Mouse (Mus musculus) lung, postnatal 14 days (tissue): Measurements from ENCODE around the gene Atp2b2.

Experiments
- DNase-seq: peaks from one replicate; pipeline ENCODE4 v3.0.0; 2021

Gene Atp2b2

GRCm38 (mm10) chr6:113852318-113852717 lies 190.1 kb downstream of the Atp2b2 start:
- DNase-seq, result peak; percentile 62

GRCm38 (mm10) chr6:113849819-113850218 lies 192.6 kb downstream of the Atp2b2 start:
- no peak for DNase-seq

- no peak for DNase-seq
These were observed 193.8 kb downstream of the Atp2b2 start for GRCm38 (mm10) chr6:113848655-113849054.

GRCm38 (mm10) chr6:113847092-113847491 lies 195.3 kb downstream of the Atp2b2 start:
- DNase-seq, result no peak

DNA sequence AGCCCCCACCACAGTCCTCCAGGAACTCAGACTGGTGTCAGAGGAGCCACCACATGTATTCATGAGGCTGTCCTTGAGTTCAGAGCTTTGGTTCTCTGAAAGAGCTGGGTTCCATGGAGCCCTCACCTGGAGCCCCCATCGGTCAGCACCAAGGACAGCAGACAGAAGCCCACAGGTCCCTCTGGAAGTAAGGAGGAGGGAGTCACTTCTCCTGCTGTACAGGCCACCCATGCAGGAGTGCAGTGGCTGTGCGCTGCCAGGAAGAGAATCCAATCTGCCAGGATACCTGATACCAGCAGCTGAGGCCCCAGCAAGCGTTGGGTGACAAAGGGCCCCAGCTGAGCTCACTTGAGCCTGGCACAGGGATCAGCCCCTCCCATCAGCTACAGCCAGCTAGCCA lies 199.2 kb downstream of the Atp2b2 start:
- peak; percentile 2 for DNase-seq

DNA sequence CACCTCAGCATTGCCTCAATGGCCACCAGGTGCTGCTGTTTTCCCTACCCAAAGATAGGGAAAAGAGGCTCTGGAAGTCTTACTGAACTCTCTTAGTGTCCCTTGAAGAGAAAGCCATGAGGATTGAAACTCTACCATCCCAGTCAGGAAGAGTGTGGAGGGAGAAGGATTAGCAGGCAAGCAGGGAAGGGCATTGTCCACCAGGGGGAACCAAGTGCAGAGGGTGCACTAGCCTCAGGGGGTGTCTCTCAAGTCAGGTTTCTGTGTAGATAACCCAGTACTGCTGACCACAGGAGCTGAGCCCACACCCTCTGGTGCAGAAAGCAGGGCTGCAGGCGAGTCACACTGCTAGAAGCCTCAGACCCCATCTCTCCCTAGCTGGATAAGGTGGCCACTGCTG lies 203.9 kb downstream of the Atp2b2 start:
- no peak for DNase-seq

DNA sequence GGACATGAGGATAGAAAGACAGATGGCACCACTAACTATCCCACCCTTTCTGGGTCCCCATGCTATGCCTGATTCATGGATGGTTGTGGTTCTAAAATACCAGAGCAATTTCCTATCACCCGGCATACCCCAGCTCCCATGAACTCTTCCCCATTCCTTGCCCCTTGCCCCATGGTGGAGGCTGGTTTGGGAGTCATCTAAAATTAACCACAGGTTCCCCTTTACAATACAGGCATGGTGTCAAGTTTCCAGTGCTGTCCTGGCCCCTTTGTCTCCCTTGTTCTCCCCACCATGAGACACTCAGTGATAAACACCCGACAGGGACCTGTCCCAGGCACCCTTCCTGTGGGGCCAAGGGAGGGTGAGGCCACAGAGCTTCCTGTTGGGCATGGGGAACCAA lies 204.7 kb downstream of the Atp2b2 start:
- DNase-seq, result no peak

DNA sequence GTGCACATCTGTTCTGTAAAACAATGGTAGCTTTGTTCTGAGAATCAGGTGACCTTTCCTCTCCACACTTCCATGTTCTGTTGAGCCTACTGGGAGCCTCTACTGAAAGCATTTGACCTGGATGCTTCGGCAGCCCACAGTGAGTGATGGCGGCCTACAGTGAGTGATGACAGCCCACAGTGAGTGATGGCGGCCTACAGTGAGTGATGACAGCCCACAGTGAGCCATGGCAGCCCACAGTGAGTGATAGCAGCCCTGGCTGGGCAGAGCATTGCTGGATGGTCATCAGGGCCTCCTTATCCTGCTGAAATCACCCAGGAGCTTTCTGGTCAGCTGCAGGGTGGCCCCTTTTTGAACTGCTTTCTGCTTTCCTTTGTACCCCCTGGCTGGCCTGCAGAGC lies 205.9 kb downstream of the Atp2b2 start:
- no peak for DNase-seq

- no peak for DNase-seq
These were observed 211.9 kb downstream of the Atp2b2 start for GRCm38 (mm10) chr6:113830463-113830862.

DNA sequence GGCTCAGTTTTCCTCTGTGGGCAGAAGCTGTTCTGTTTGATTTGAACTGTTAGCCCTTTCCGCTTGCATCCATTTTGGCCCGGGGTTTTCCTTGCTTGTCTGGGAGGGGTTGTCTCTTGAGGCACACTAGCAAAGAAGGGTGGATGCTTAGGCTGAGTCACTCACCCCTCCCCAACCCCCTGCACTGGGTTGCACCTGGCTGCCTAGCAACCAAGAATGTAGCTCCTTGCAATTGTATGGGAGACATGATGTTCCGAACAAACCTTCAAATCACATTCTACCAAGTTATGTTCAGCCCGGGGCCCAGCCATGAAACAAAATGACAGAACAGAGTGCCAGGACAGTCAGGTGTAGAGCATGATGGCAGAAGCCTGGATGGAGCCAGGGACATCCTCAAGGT lies 215.1 kb downstream of the Atp2b2 start:
- no peak for DNase-seq

GRCm38 (mm10) chr6:113822417-113822816 lies 220.0 kb downstream of the Atp2b2 start:
- DNase-seq, result peak; percentile 39

GRCm38 (mm10) chr6:113816690-113817089 lies 225.7 kb downstream of the Atp2b2 start:
- DNase-seq, result no peak

DNA sequence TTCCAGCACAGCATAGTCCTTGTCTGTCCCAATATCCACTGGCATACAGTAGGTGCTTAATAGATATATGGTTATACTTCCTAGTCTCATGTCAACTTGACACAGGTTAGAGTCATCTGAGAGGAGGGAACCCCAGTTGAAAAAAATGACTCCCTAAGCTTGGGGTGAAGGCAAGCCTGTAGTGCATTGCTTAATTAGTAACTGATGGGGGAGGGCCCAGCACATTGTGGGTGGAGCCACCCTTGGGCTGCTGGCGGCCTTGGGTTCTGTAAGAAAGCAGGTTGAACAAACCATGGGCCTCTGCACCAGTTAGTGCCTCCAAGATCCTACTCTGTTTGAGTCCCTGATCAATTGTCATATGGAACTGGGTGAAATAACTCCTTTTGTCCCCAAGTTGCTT lies 231.0 kb downstream of the Atp2b2 start:
- DNase-seq, result no peak

- no peak for DNase-seq
These were observed 231.7 kb downstream of the Atp2b2 start for GRCm38 (mm10) chr6:113810667-113811066.

DNA sequence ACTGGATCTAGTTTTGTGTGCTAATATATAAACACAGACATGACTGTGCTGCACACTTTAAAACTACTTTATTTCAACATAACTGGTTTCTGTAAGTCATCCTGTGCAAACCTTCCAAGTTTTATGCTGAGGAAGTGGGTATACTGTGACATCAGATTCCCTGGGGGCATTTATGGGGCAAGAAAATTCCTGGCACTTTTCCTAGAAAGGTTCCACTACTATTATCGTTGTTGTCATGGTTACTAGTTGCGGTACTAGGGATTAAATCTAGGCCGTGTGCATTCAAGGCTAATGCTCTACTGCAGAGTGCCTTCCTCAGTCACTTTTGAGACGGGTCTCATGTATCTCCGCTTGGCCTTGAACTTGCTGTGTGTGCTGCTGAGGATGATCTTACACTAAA lies 236.2 kb downstream of the Atp2b2 start:
- no peak for DNase-seq

DNA sequence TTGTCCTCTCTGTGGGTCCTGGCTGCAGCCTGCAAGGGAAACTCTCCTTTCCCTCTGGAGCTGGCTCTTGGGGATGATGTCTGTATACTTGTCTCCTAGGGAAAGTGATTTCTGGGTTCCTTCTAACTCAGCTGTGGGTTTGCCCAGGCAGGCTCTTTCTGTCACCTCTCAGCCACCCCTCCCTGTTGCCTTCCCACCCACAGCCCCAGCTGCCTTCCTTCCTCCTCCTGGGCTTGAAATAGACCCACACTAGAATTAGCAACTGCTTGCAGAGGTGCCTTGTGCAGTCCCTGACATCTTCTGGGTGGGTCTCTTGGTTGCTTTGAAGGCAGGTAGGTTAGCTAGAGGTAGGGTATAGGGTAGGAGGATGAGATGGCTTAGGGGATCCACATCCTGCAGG lies 241.2 kb downstream of the Atp2b2 start:
- no peak for DNase-seq

GRCm38 (mm10) chr6:113799915-113800314 lies 242.5 kb downstream of the Atp2b2 start:
- no peak for DNase-seq

- no peak for DNase-seq
These were observed 243.1 kb downstream of the Atp2b2 start for GRCm38 (mm10) chr6:113799349-113799748.

- DNase-seq, result no peak
These were observed 243.5 kb downstream of the Atp2b2 start for GRCm38 (mm10) chr6:113798921-113799320.

GRCm38 (mm10) chr6:113795241-113795702 lies 247.1 kb downstream of the Atp2b2 start:
- peak; percentile 70 for DNase-seq

- no peak for DNase-seq
These were observed 250.0 kb downstream of the Atp2b2 start for GRCm38 (mm10) chr6:113792368-113792767.

GRCm38 (mm10) chr6:113791012-113791411 lies 251.4 kb downstream of the Atp2b2 start:
- DNase-seq, result no peak

DNA sequence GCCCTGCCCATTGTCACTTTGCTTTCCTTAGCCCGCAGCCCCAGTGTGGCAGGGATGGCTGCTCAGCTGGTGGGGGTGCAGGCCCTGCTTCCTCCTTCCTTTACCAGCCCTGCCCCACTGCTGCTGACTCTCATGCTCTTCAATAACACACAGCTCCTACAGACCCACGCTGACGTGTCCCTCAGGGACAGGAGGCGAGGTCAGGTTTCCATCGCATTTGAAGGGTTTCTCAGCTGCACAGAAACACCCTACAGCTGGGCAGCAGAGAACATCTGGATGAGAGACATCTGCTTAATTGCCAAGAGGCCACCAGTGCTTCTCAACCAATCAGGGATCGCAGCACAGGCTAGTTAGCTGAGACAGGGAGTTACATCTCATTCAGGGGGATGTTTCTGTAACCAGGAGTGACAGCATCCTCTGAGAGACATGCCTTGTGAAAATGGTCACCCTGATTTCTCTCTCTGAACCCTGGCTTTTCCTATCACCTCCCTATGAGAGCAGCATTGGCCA lies 254.9 kb downstream of the Atp2b2 start:
- DNase-seq, result no peak

- DNase-seq, result no peak
These were observed 256.8 kb downstream of the Atp2b2 start for GRCm38 (mm10) chr6:113785658-113786057.

DNA sequence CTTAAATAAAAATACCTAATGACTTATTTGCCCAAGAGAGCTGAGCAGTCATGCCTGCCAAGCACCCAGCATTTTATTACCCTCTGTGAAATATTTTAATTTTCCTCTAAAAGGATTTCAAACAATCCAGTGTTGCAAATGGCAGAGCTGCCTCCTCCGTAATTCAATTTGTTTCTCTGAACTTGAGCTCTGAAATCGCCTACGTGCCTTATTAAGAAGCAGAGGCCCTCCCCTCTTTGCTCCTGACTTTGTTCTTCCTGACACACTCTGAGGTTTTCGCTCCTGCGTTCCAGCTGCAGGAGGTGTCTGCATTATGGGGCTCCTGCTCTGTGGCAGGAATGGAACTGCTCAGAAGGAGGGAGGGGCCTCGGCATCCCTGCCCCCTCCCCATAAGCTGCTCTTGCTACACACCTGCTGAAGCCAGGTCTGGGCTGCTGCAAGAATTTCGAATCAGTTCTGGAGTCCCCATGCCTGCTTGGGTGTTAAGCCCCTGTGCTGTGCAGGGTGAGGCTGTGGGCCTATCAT lies 264.1 kb downstream of the Atp2b2 start:
- no peak for DNase-seq
